Mouse (Mus musculus): Measurements from ENCODE around the gene Cep63. TPM values are rescaled to one million over a fixed set of nuclear protein-coding genes. Genes with fewer than 3 reads are reported as not detected.

The Cep63 gene
- total and polyA plus RNA-seq, 2 experiments from 2014 or later, result 5.2 to 45.3 TPM

GRCm38 (mm10) chr9:102656355-102657095 lies 30.2 kb upstream of the Cep63 start:
- H3K27me3 ChIP-seq (ENCODE audit: control insufficient read depth, insufficient read depth, low read length), result no peaks in the 10 kb centered on the region
- TF ChIP-seq EP300 (IDR thresholded peaks at IDR 0.05; ENCODE audit: low read depth) (no peak), CTCF (IDR thresholded peaks at IDR 0.05; ENCODE audit: low read depth) (no peak)
- no peaks in the 10 kb centered on the region for H3K36me3 ChIP-seq (replicated peaks; ENCODE audit: control insufficient read depth, insufficient read depth, low read length)
- WGBS, result 49% methylated on average over 8 of the region's 8 CpGs
- ATAC-seq (ENCODE audit: insufficient read depth, low read depth) (no peak), DNase-seq (ENCODE audit: low spot score) (no peak)
- H3K4me2 ChIP-seq (ENCODE audit: low read depth, low read length), result no peak overlapping the region
- H3K4me3 ChIP-seq (ENCODE audit: low read depth, low read length), result no peak overlapping the region
- no peak overlapping the region for H3K27ac ChIP-seq (ENCODE audit: low read depth)
- H3K4me1 ChIP-seq (ENCODE audit: control insufficient read depth, insufficient read depth), result peaks cover 6% of the 10 kb centered on the region
- H3K9me3 ChIP-seq (replicated peaks; ENCODE audit: control insufficient read depth, low read length), result no peaks in the 10 kb centered on the region
- H3K9ac ChIP-seq (replicated peaks; ENCODE audit: low read depth, low read length), result no peak overlapping the region

GRCm38 (mm10) chr9:102651199-102651720 lies 24.9 kb upstream of the Cep63 start:
- no peak overlapping the region for H3K9ac ChIP-seq (replicated peaks; ENCODE audit: low read depth, low read length)
- 58% methylated on average over 6 of the region's 6 CpGs for WGBS
- H3K9me3 ChIP-seq (replicated peaks; ENCODE audit: control insufficient read depth, low read length), result no peaks in the 10 kb centered on the region
- H3K27ac ChIP-seq (ENCODE audit: low read depth), result no peak overlapping the region
- no peak overlapping the region for H3K4me2 ChIP-seq (ENCODE audit: low read depth, low read length)
- ATAC-seq (ENCODE audit: insufficient read depth, low read depth), result no peak
- no peak overlapping the region for H3K4me3 ChIP-seq (ENCODE audit: low read depth, low read length)
- DNase-seq (ENCODE audit: low spot score), result no peak
- H3K27me3 ChIP-seq (ENCODE audit: control insufficient read depth, insufficient read depth, low read length), result no peaks in the 10 kb centered on the region
- H3K4me1 ChIP-seq (ENCODE audit: control insufficient read depth, insufficient read depth), result no peaks in the 10 kb centered on the region
- no peaks in the 10 kb centered on the region for H3K36me3 ChIP-seq (replicated peaks; ENCODE audit: control insufficient read depth, insufficient read depth, low read length)
- TF ChIP-seq CTCF (IDR thresholded peaks at IDR 0.05; ENCODE audit: low read depth) (no peak), EP300 (IDR thresholded peaks at IDR 0.05; ENCODE audit: low read depth) (no peak)

GRCm38 (mm10) chr9:102650637-102651036 lies 24.3 kb upstream of the Cep63 start:
- Histone ChIP-seq H3K27me3 (ENCODE audit: control insufficient read depth, insufficient read depth, low read length) (no peaks in the 10 kb centered on the region), H3K4me2 (ENCODE audit: low read depth, low read length) (no peak overlapping the region), H3K9ac (replicated peaks; ENCODE audit: low read depth, low read length) (no peak overlapping the region), H3K36me3 (replicated peaks; ENCODE audit: control insufficient read depth, insufficient read depth, low read length) (no peaks in the 10 kb centered on the region), H3K9me3 (replicated peaks; ENCODE audit: control insufficient read depth, low read length) (no peaks in the 10 kb centered on the region), H3K4me3 (ENCODE audit: low read depth, low read length) (no peak overlapping the region), H3K4me1 (ENCODE audit: control insufficient read depth, insufficient read depth) (no peaks in the 10 kb centered on the region), H3K27ac (ENCODE audit: low read depth) (no peak overlapping the region)
- TF ChIP-seq CTCF (IDR thresholded peaks at IDR 0.05; ENCODE audit: low read depth), result no peak
- DNase-seq (ENCODE audit: low spot score), result no peak
- no peak; the same call in 1 of the 2 replicates for ATAC-seq (ENCODE audit: insufficient read depth, low read depth)
- 34% methylated on average over 7 of the region's 7 CpGs for WGBS

GRCm38 (mm10) chr9:102649917-102650527 lies 23.7 kb upstream of the Cep63 start:
- TF ChIP-seq CTCF (IDR thresholded peaks at IDR 0.05; ENCODE audit: low read depth) (no peak), EP300 (IDR thresholded peaks at IDR 0.05; ENCODE audit: low read depth) (no peak)
- no peak overlapping the region for H3K9ac ChIP-seq (replicated peaks; ENCODE audit: low read depth, low read length)
- no peaks in the 10 kb centered on the region for H3K27me3 ChIP-seq (ENCODE audit: control insufficient read depth, insufficient read depth, low read length)
- no peaks in the 10 kb centered on the region for H3K36me3 ChIP-seq (replicated peaks; ENCODE audit: control insufficient read depth, insufficient read depth, low read length)
- H3K4me1 ChIP-seq (ENCODE audit: control insufficient read depth, insufficient read depth), result no peaks in the 10 kb centered on the region
- no peak overlapping the region for H3K4me3 ChIP-seq (ENCODE audit: low read depth, low read length)
- no peaks in the 10 kb centered on the region for H3K9me3 ChIP-seq (replicated peaks; ENCODE audit: control insufficient read depth, low read length)
- no peak overlapping the region for H3K27ac ChIP-seq (ENCODE audit: low read depth)
- WGBS, result 74% methylated on average over 17 of the region's 17 CpGs
- H3K4me2 ChIP-seq (ENCODE audit: low read depth, low read length), result no peak overlapping the region
- DNase-seq (ENCODE audit: low spot score), result no peak
- ATAC-seq (ENCODE audit: insufficient read depth, low read depth), result no peak; the same call in 1 of the 2 replicates

DNA sequence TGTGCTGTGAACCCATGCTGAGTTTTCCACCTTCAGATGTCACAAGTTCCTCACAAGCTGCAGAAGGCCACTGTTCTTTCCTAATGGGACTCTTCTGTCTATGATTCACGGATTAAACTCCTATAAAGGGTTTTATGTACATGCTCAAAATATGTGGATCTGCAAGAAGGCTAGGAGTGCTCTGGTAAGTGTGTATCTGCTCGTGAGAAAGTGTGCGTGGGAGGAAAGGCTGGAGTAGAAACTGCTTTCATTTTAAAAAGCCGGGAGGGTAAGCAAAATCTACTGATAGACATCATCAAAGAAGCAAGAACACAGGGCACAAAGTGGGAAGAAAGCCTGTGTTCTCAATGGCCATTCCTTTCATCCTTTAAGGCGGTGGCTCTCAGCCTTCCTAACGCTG lies 20.7 kb upstream of the Cep63 start:
- H3K4me2 ChIP-seq (ENCODE audit: low read depth, low read length), result no peak overlapping the region
- 75% methylated on average over 6 of the region's 6 CpGs for WGBS
- H3K4me1 ChIP-seq (ENCODE audit: control insufficient read depth, insufficient read depth), result peaks cover 18% of the 10 kb centered on the region
- no peak overlapping the region for H3K27ac ChIP-seq (ENCODE audit: low read depth)
- no peaks in the 10 kb centered on the region for H3K27me3 ChIP-seq (ENCODE audit: control insufficient read depth, insufficient read depth, low read length)
- no peak for ATAC-seq (ENCODE audit: insufficient read depth, low read depth)
- H3K4me3 ChIP-seq (ENCODE audit: low read depth, low read length), result no peak overlapping the region
- no peak for DNase-seq (ENCODE audit: low spot score)
- no peak overlapping the region for H3K9ac ChIP-seq (replicated peaks; ENCODE audit: low read depth, low read length)
- TF ChIP-seq CTCF (IDR thresholded peaks at IDR 0.05; ENCODE audit: low read depth) (no peak), EP300 (IDR thresholded peaks at IDR 0.05; ENCODE audit: low read depth) (no peak)
- H3K36me3 ChIP-seq (replicated peaks; ENCODE audit: control insufficient read depth, insufficient read depth, low read length), result no peaks in the 10 kb centered on the region
- no peaks in the 10 kb centered on the region for H3K9me3 ChIP-seq (replicated peaks; ENCODE audit: control insufficient read depth, low read length)
